Mouse (Mus musculus): ENCODE measurements at regions not wholly inside any gene's neighbourhood (a gene's known extent, or its start where the extent isn't known, plus 50 kb on each side); places are given as distances from the start of the nearest gene placed in this dataset.

- H3K4me3 ChIP-seq = no peak overlapping the region
- H3K9ac ChIP-seq = no peak overlapping the region
- no peaks in the 10 kb centered on the region for H3K4me1 ChIP-seq
- no peak for ATAC-seq (ENCODE audit: low FRiP score, low read depth)
- no peak overlapping the region for H3K4me2 ChIP-seq (replicated peaks)
- 38% methylated on average over 6 of the region's 6 CpGs for WGBS
- no peaks in the 10 kb centered on the region for H3K36me3 ChIP-seq
- no peaks in the 10 kb centered on the region for H3K9me3 ChIP-seq
- H3K27ac ChIP-seq = no peak overlapping the region
- no peaks in the 10 kb centered on the region for H3K27me3 ChIP-seq (replicated peaks)
Observed at GRCm38 (mm10) chr13:99071413-99071812, 87.0 kb upstream of the 1700024P04Rik start.

GRCm38 (mm10) chr13:99069767-99070166 lies 85.4 kb upstream of the 1700024P04Rik start:
- 95% methylated on average over 10 of the region's 10 CpGs for WGBS
- H3K4me2 ChIP-seq (replicated peaks) = no peak overlapping the region
- H3K27ac ChIP-seq = no peak overlapping the region
- H3K9me3 ChIP-seq = no peaks in the 10 kb centered on the region
- ATAC-seq (ENCODE audit: low FRiP score, low read depth) = no peak
- H3K4me1 ChIP-seq = no peaks in the 10 kb centered on the region
- no peak overlapping the region for H3K9ac ChIP-seq
- no peaks in the 10 kb centered on the region for H3K27me3 ChIP-seq (replicated peaks)
- H3K36me3 ChIP-seq = no peaks in the 10 kb centered on the region
- no peak overlapping the region for H3K4me3 ChIP-seq

- whole genome bisulfite sequencing = 84% methylated on average over 1 of the region's 1 CpGs
- Histone ChIP-seq H3K36me3 (no peaks in the 10 kb centered on the region), H3K4me3 (no peak overlapping the region), H3K4me2 (replicated peaks) (no peak overlapping the region), H3K9ac (no peak overlapping the region), H3K9me3 (no peaks in the 10 kb centered on the region), H3K4me1 (no peaks in the 10 kb centered on the region), H3K27me3 (replicated peaks) (no peaks in the 10 kb centered on the region), H3K27ac (no peak overlapping the region)
- ATAC-seq (ENCODE audit: low FRiP score, low read depth) = no peak
Observed at GRCm38 (mm10) chr13:99067504-99067903, 83.1 kb upstream of the 1700024P04Rik start.

GRCm38 (mm10) chr13:99063431-99063830 lies 79.1 kb upstream of the 1700024P04Rik start:
- no peaks in the 10 kb centered on the region for H3K4me1 ChIP-seq
- no peak overlapping the region for H3K27ac ChIP-seq
- H3K9me3 ChIP-seq = no peaks in the 10 kb centered on the region
- H3K9ac ChIP-seq = no peak overlapping the region
- WGBS = 81% methylated on average over 4 of the region's 4 CpGs
- no peak for ATAC-seq (ENCODE audit: low FRiP score, low read depth)
- H3K4me2 ChIP-seq (replicated peaks) = no peak overlapping the region
- H3K36me3 ChIP-seq = no peaks in the 10 kb centered on the region
- no peak overlapping the region for H3K4me3 ChIP-seq
- H3K27me3 ChIP-seq (replicated peaks) = no peaks in the 10 kb centered on the region

- H3K4me2 ChIP-seq (replicated peaks) = no peak overlapping the region
- H3K36me3 ChIP-seq = no peaks in the 10 kb centered on the region
- no peak for ATAC-seq (ENCODE audit: low FRiP score, low read depth)
- H3K4me3 ChIP-seq = no peak overlapping the region
- H3K4me1 ChIP-seq = no peaks in the 10 kb centered on the region
- H3K9me3 ChIP-seq = no peaks in the 10 kb centered on the region
- H3K9ac ChIP-seq = no peak overlapping the region
- no peak overlapping the region for H3K27ac ChIP-seq
- WGBS = 49% methylated on average over 3 of the region's 3 CpGs
- no peaks in the 10 kb centered on the region for H3K27me3 ChIP-seq (replicated peaks)
Observed at GRCm38 (mm10) chr13:99062936-99063335, 78.6 kb upstream of the 1700024P04Rik start.

- no peak overlapping the region for H3K27ac ChIP-seq
Observed at GRCm38 (mm10) chr13:99058131-99058970, 74.0 kb upstream of the 1700024P04Rik start.

GRCm38 (mm10) chr13:99057696-99058095 lies 73.3 kb upstream of the 1700024P04Rik start:
- no peak overlapping the region for H3K27ac ChIP-seq
- H3K4me1 ChIP-seq = peaks cover 11% of the 10 kb centered on the region
- no peak overlapping the region for H3K4me3 ChIP-seq
- no peaks in the 10 kb centered on the region for H3K9me3 ChIP-seq
- 85% methylated on average over 6 of the region's 6 CpGs for WGBS
- no peak for ATAC-seq (ENCODE audit: low FRiP score, low read depth)
- H3K4me2 ChIP-seq (replicated peaks) = no peak overlapping the region
- H3K36me3 ChIP-seq = no peaks in the 10 kb centered on the region
- H3K9ac ChIP-seq = no peak overlapping the region
- no peaks in the 10 kb centered on the region for H3K27me3 ChIP-seq (replicated peaks)

More at GRCm38 (mm10) chr13:99058131-99058970, 74.0 kb upstream of the 1700024P04Rik start:
- Histone ChIP-seq H3K4me1 (peaks cover 11% of the 10 kb centered on the region), H3K36me3 (no peaks in the 10 kb centered on the region), H3K4me3 (no peak overlapping the region), H3K4me2 (replicated peaks) (no peak overlapping the region), H3K9me3 (no peaks in the 10 kb centered on the region), H3K27me3 (replicated peaks) (no peaks in the 10 kb centered on the region), H3K9ac (no peak overlapping the region)
- 85% methylated on average over 13 of the region's 13 CpGs for WGBS
- no peak for ATAC-seq (ENCODE audit: low FRiP score, low read depth)

GRCm38 (mm10) chr13:99057293-99057588 lies 72.9 kb upstream of the 1700024P04Rik start:
- H3K4me3 ChIP-seq = no peak overlapping the region
- no peak overlapping the region for H3K4me2 ChIP-seq (replicated peaks)
- no peaks in the 10 kb centered on the region for H3K36me3 ChIP-seq
- no peaks in the 10 kb centered on the region for H3K27me3 ChIP-seq (replicated peaks)
- H3K27ac ChIP-seq = no peak overlapping the region
- no peaks in the 10 kb centered on the region for H3K9me3 ChIP-seq
- ATAC-seq (ENCODE audit: low FRiP score, low read depth) = no peak
- WGBS = 62% methylated on average over 3 of the region's 3 CpGs
- H3K4me1 ChIP-seq = peaks cover 11% of the 10 kb centered on the region
- H3K9ac ChIP-seq = no peak overlapping the region

GRCm38 (mm10) chr13:99056432-99057292 lies 72.3 kb upstream of the 1700024P04Rik start:
- H3K27ac ChIP-seq = no peak overlapping the region
- no peak overlapping the region for H3K4me3 ChIP-seq
- no peak overlapping the region for H3K9ac ChIP-seq
- ATAC-seq (ENCODE audit: low FRiP score, low read depth) = no peak
- no peaks in the 10 kb centered on the region for H3K9me3 ChIP-seq
- no peaks in the 10 kb centered on the region for H3K36me3 ChIP-seq
- no peak overlapping the region for H3K4me2 ChIP-seq (replicated peaks)
- H3K27me3 ChIP-seq (replicated peaks) = no peaks in the 10 kb centered on the region
- H3K4me1 ChIP-seq = peaks cover 11% of the 10 kb centered on the region
- WGBS = 65% methylated on average over 19 of the region's 19 CpGs

GRCm38 (mm10) chr13:99055609-99056321 lies 71.4 kb upstream of the 1700024P04Rik start:
- Histone ChIP-seq H3K4me2 (replicated peaks) (no peak overlapping the region), H3K27ac (no peak overlapping the region), H3K4me1 (peaks cover 11% of the 10 kb centered on the region), H3K27me3 (replicated peaks) (no peaks in the 10 kb centered on the region), H3K36me3 (no peaks in the 10 kb centered on the region), H3K9me3 (no peaks in the 10 kb centered on the region), H3K4me3 (no peak overlapping the region), H3K9ac (no peak overlapping the region)
- WGBS = 57% methylated on average over 11 of the region's 11 CpGs
- ATAC-seq (ENCODE audit: low FRiP score, low read depth) = no peak

- H3K4me3 ChIP-seq = no peak overlapping the region
- peaks cover 6% of the 10 kb centered on the region for H3K4me1 ChIP-seq
- 95% methylated on average over 1 of the region's 1 CpGs for WGBS
- H3K9me3 ChIP-seq = no peaks in the 10 kb centered on the region
- no peak overlapping the region for H3K4me2 ChIP-seq (replicated peaks)
- no peak for ATAC-seq (ENCODE audit: low FRiP score, low read depth)
- H3K27me3 ChIP-seq (replicated peaks) = no peaks in the 10 kb centered on the region
- no peak overlapping the region for H3K9ac ChIP-seq
- no peaks in the 10 kb centered on the region for H3K36me3 ChIP-seq
- no peak overlapping the region for H3K27ac ChIP-seq
Observed at GRCm38 (mm10) chr13:99052076-99052475, 67.7 kb upstream of the 1700024P04Rik start.

GRCm38 (mm10) chr13:99049699-99050098 lies 65.3 kb upstream of the 1700024P04Rik start:
- H3K36me3 ChIP-seq = no peaks in the 10 kb centered on the region
- ATAC-seq (ENCODE audit: low FRiP score, low read depth) = no peak
- WGBS = 41% methylated on average over 4 of the region's 4 CpGs
- no peaks in the 10 kb centered on the region for H3K27me3 ChIP-seq (replicated peaks)
- no peak overlapping the region for H3K9ac ChIP-seq
- no peak overlapping the region for H3K27ac ChIP-seq
- no peak overlapping the region for H3K4me3 ChIP-seq
- no peaks in the 10 kb centered on the region for H3K9me3 ChIP-seq
- H3K4me2 ChIP-seq (replicated peaks) = no peak overlapping the region
- H3K4me1 ChIP-seq = no peaks in the 10 kb centered on the region
